Mouse (Mus musculus): Measurements from ENCODE around the gene Gm5737.

Gm5737 gene

GRCm38 (mm10) chr7:120842345-120843036 is 30.3 kb downstream of the Gm5737 start, which contains the start of gene Eef2k:
Gene Eef2k, plus strand, starts transcription at chr7:120842831.
- in situ Hi-C loops (cut with MboI; ENCODE audit: low sequenced_read_pairs) = loop anchor here (5.0 kb wide), 1 partner anchor 65 kb away; no protein-coding TSS in a partner anchor

GRCm38 (mm10) chr7:120843037-120843621 is 31.0 kb downstream of the Gm5737 start:
- in situ Hi-C loops (cut with MboI; ENCODE audit: low sequenced_read_pairs) = loop anchor here (5.0 kb wide), 1 partner anchor 64 kb away; no protein-coding TSS in a partner anchor

- in situ Hi-C loops (cut with MboI; ENCODE audit: low sequenced_read_pairs) = loop anchor here (5.0 kb wide), 1 partner anchor 63 kb away; no protein-coding TSS in a partner anchor
These were observed 31.8 kb downstream of the Gm5737 start for GRCm38 (mm10) chr7:120843852-120844435.

- in situ Hi-C loops (cut with MboI; ENCODE audit: low sequenced_read_pairs) = loop anchor here (5.0 kb wide), 1 partner anchor 63 kb away; no protein-coding TSS in a partner anchor
These were observed 32.5 kb downstream of the Gm5737 start for GRCm38 (mm10) chr7:120844689-120845088.

- in situ Hi-C loops (cut with MboI; ENCODE audit: low sequenced_read_pairs) = no loop called here
These were observed 36.8 kb downstream of the Gm5737 start for GRCm38 (mm10) chr7:120848831-120849512.

GRCm38 (mm10) chr7:120850165-120850564 is 38.0 kb downstream of the Gm5737 start:
- in situ Hi-C loops (cut with MboI; ENCODE audit: low sequenced_read_pairs) = no loop called here

- in situ Hi-C loops (cut with MboI; ENCODE audit: low sequenced_read_pairs) = no loop called here
These were observed 47.7 kb downstream of the Gm5737 start for GRCm38 (mm10) chr7:120859854-120860253.

GRCm38 (mm10) chr7:120860799-120861487 is 48.8 kb downstream of the Gm5737 start:
- in situ Hi-C loops (cut with MboI; ENCODE audit: low sequenced_read_pairs) = no loop called here

GRCm38 (mm10) chr7:120861488-120862047 is 49.4 kb downstream of the Gm5737 start:
- in situ Hi-C loops (cut with MboI; ENCODE audit: low sequenced_read_pairs) = no loop called here

GRCm38 (mm10) chr7:120862196-120862595 is 50.0 kb downstream of the Gm5737 start:
- in situ Hi-C loops (cut with MboI; ENCODE audit: low sequenced_read_pairs) = no loop called here

GRCm38 (mm10) chr7:120862626-120863025 is 50.5 kb downstream of the Gm5737 start:
- in situ Hi-C loops (cut with MboI; ENCODE audit: low sequenced_read_pairs) = no loop called here

- in situ Hi-C loops (cut with MboI; ENCODE audit: low sequenced_read_pairs) = no loop called here
These were observed 51.3 kb downstream of the Gm5737 start for GRCm38 (mm10) chr7:120863476-120863875.

- in situ Hi-C loops (cut with MboI; ENCODE audit: low sequenced_read_pairs) = no loop called here
These were observed 52.9 kb downstream of the Gm5737 start for GRCm38 (mm10) chr7:120865100-120865499.

GRCm38 (mm10) chr7:120865832-120866231 is 53.7 kb downstream of the Gm5737 start:
- in situ Hi-C loops (cut with MboI; ENCODE audit: low sequenced_read_pairs) = no loop called here

GRCm38 (mm10) chr7:120866684-120867083 is 54.5 kb downstream of the Gm5737 start:
- in situ Hi-C loops (cut with MboI; ENCODE audit: low sequenced_read_pairs) = no loop called here

- in situ Hi-C loops (cut with MboI; ENCODE audit: low sequenced_read_pairs) = no loop called here
These were observed 55.6 kb downstream of the Gm5737 start for GRCm38 (mm10) chr7:120867720-120868119.

- in situ Hi-C loops (cut with MboI; ENCODE audit: low sequenced_read_pairs) = no loop called here
These were observed 57.7 kb downstream of the Gm5737 start for GRCm38 (mm10) chr7:120869883-120870282.

GRCm38 (mm10) chr7:120870431-120871008 is 58.4 kb downstream of the Gm5737 start:
- in situ Hi-C loops (cut with MboI; ENCODE audit: low sequenced_read_pairs) = no loop called here

- in situ Hi-C loops (cut with MboI; ENCODE audit: low sequenced_read_pairs) = no loop called here
These were observed 60.9 kb downstream of the Gm5737 start for GRCm38 (mm10) chr7:120873083-120873482.

GRCm38 (mm10) chr7:120874021-120874420 is 61.9 kb downstream of the Gm5737 start:
- in situ Hi-C loops (cut with MboI; ENCODE audit: low sequenced_read_pairs) = no loop called here
